26 mouse cellular contexts compared by ENCODE assay signal in genomic region chr5:35676964-35677363, GRCm38 (mm10). TPM values are rescaled to one million over a fixed set of nuclear protein-coding genes. Genes with fewer than 3 reads are reported as not detected.
"Had no signal": no experiment of that assay in that cellular context is flagged by ENCODE, and none has a peak within 500 bp of the region (broad histone marks: within the 10 kb centered on the region; RNA-seq: fewer than 3 reads in every experiment).

No protein-coding gene starts in this region.

- H3K9ac ChIP-seq: heart, embryonic 13.5 days; heart, embryonic 15.5 days; hindbrain, embryonic 13.5 days; hindbrain, embryonic 15.5 days; kidney, embryonic 15.5 days; limb, embryonic 12.5 days; limb, embryonic 15.5 days; liver, embryonic 12.5 days had no signal

- H3K4me2 ChIP-seq: heart, embryonic 11.5 days; heart, embryonic 13.5 days; heart, embryonic 15.5 days; hindbrain, embryonic 13.5 days; hindbrain, embryonic 15.5 days; kidney, embryonic 15.5 days; limb, embryonic 12.5 days; liver, embryonic 12.5 days had no signal

- DNase-seq: gastrocnemius, postnatal 14 days; heart, postnatal 14 days; heart, postnatal 36 days; kidney, adult 11 months; kidney, adult 2 months; kidney, adult 9 months; kidney, postnatal 14 days; kidney, postnatal 36 days; layer of hippocampus, adult 9-11 months; layer of hippocampus, postnatal 36 days; left cerebral cortex, postnatal 4 days had no signal

- H3K4me3 ChIP-seq: heart, embryonic 13.5 days; heart, embryonic 15.5 days; hindbrain, embryonic 13.5 days; hindbrain, embryonic 15.5 days; kidney, embryonic 15.5 days; limb, embryonic 12.5 days; limb, embryonic 15.5 days; liver, embryonic 12.5 days had no signal

- H3K36me3 ChIP-seq: heart, embryonic 13.5 days; heart, embryonic 15.5 days; hindbrain, embryonic 13.5 days; hindbrain, embryonic 15.5 days; kidney, embryonic 15.5 days; limb, embryonic 12.5 days; limb, embryonic 15.5 days; liver, embryonic 12.5 days had no signal

- ATAC-seq: forebrain, embryonic 16.5 days; hindbrain, postnatal 0 days; intestine, embryonic 16.5 days; liver, embryonic 12.5 days had no signal

- H3K9me3 ChIP-seq: heart, embryonic 13.5 days; heart, embryonic 15.5 days; hindbrain, embryonic 13.5 days; hindbrain, embryonic 15.5 days; kidney, embryonic 15.5 days; limb, embryonic 12.5 days; limb, embryonic 15.5 days; liver, embryonic 12.5 days had no signal

- H3K27ac ChIP-seq: heart, embryonic 13.5 days; heart, embryonic 15.5 days; hindbrain, embryonic 13.5 days; hindbrain, embryonic 15.5 days; hindbrain, postnatal 0 days; kidney, embryonic 15.5 days; kidney, postnatal 0 days; limb, embryonic 12.5 days; limb, embryonic 15.5 days; liver, embryonic 12.5 days had no signal

RNA-seq across cellular contexts. Expression of gene Htra3, which starts 2.6 kb away (rescaled TPM):
- total RNA-seq: granulocyte monocyte progenitor cell, adult 5-6 weeks; hematopoietic stem cell, adult 5-6 weeks had no signal
